Mouse (Mus musculus) splenic B cell, adult 2 months (primary cell): ENCODE results near the gene Vps13a.
"Not testable (repeated sequence)": the region's sequence is repeated elsewhere in the genome, so short reads cannot be mapped to it uniquely, and the experiment has no call there.

Source experiments
- DNase-seq: peaks from one replicate; pipeline ENCODE4 v3.0.0-alpha.2; 2011; ENCODE audit warnings: low read depth, low spot score
- H3K27me3 ChIP-seq: 2 replicates; pipeline ENCODE4 v1.6.1; 2012; ENCODE audit warnings: mild to moderate bottlenecking, low read length, moderate library complexity, mixed read lengths; ENCODE audit not compliant: control insufficient read depth, poor library complexity, insufficient read depth, severe bottlenecking
- H3K36me3 ChIP-seq: 2 replicates; pipeline ENCODE4 v1.6.1; 2012; ENCODE audit warnings: mild to moderate bottlenecking, low read length, moderate library complexity, mixed read lengths; ENCODE audit not compliant: control insufficient read depth, poor library complexity, insufficient read depth, severe bottlenecking

Vps13a gene

DNA sequence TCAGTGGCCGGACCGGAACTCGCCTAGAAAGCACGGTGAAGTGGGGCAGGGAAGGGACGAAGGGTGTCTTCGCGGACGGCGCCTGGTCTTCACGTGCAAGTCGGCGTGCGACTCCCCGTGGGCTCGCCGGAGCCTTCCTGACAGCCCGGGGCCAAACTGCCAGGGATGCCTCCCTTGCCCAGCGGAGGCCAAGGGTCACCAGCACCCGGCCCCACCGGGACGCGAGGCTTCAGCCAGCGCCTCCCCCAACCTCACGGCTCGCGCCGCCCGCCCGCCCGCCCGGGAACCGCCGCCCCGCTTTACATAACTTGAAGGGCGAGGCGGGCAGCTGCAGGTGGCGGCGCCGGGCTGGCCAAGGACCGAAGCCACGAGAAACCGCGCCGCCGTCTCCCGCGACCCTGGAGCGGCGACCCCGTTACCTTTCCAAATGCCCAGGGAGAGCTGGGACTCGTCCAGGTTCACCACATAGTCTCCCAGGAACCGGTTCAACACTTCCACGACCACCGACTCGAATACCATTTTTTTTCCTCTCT lies 416 bp downstream of the Vps13a start:
- DNase-seq, result peak; percentile 50
- no peaks in the 10 kb centered on the region for H3K36me3 ChIP-seq
- no peaks in the 10 kb centered on the region for H3K27me3 ChIP-seq

- Histone ChIP-seq H3K27me3 (no peaks in the 10 kb centered on the region), H3K36me3 (no peaks in the 10 kb centered on the region)
- DNase-seq, result no peak
Observed at GRCm38 (mm10) chr19:16779786-16780185, 947 bp downstream of the Vps13a start.

GRCm38 (mm10) chr19:16779281-16779680 lies 1.5 kb downstream of the Vps13a start:
- Histone ChIP-seq H3K36me3 (no peaks in the 10 kb centered on the region), H3K27me3 (no peaks in the 10 kb centered on the region)
- no peak for DNase-seq

DNA sequence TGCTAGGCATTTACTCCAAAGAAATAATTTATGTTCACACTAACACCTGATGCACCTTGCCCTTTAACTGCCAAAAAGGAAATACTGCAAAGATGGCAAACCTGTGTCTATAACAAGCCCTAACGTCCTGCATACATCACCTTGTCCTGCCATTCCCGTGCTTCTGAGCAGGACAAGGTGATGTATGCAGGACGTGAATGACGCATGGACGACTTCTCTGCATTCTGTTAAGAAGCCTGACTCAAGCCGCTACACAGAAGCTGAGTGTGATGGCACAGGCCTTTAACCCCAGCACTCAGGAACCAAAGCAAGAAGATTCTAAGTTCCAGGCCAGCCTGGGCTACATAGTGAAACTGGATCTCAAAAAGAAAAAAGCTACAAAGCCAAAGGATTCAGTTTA lies 2.2 kb downstream of the Vps13a start:
- no peaks in the 10 kb centered on the region for H3K36me3 ChIP-seq
- DNase-seq, result no peak
- H3K27me3 ChIP-seq, result no peaks in the 10 kb centered on the region

- no peak for DNase-seq
- Histone ChIP-seq H3K36me3 (no peaks in the 10 kb centered on the region), H3K27me3 (no peaks in the 10 kb centered on the region)
Observed at GRCm38 (mm10) chr19:16777901-16778300, 2.8 kb downstream of the Vps13a start.

DNA sequence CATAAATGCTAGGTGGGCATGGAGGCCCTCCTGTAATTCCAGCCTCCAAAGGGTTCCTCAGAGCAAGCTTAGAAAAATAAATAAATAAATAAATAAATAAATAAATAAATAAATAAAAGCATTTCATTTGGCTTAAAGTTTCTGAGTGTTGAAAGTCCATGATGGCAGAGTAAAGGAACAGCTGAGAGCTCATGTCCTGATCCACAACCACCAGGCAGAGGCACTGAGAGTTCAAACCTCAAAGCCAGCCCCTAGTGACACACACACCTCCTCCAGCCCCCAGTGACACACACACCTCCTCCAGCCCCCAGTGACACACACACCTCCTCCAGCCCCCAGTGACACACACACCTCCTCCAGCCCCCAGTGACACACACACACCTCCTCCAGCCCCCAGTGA lies 3.3 kb downstream of the Vps13a start:
- DNase-seq, H3K36me3 ChIP-seq, H3K27me3 ChIP-seq: not testable (repeated sequence)

DNA sequence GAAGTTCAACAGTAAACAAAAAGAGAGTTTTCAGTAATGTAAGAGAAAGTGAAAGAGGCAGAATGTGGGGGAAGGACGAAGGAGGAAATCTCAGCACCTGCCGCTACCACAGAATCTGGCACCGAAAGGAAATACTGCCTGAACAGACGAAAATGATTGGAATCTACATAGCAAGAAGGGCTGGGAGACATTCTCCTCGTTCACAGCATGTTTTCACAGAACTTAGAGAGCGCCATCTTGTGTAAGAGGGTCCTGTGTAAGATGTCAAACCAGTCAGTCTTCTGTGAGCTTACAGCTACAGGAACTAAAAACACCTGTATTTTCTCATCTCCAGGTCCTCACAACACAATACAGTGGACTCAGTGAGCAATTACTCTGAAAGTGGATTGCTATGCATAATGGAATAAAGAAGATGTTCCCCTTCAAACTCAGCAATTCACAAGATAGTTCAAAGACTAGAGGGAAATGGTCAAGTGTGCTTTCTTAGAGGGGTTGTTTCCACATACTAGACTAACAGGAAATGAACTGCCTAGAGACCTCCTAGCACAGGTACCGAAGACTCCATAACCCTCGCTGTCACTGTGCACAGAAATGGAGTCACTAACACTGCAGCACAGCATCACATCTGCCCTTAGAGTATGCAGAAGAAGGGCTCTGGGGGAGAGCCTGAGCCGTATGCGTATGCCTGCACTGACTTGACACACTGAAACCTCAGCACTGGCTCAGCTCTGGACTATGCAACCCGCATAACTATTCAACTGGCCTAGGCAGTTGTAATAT lies 7.3 kb downstream of the Vps13a start:
- Histone ChIP-seq H3K27me3 (no peaks in the 10 kb centered on the region), H3K36me3 (no peaks in the 10 kb centered on the region)
- peak; percentile 48 for DNase-seq

DNA sequence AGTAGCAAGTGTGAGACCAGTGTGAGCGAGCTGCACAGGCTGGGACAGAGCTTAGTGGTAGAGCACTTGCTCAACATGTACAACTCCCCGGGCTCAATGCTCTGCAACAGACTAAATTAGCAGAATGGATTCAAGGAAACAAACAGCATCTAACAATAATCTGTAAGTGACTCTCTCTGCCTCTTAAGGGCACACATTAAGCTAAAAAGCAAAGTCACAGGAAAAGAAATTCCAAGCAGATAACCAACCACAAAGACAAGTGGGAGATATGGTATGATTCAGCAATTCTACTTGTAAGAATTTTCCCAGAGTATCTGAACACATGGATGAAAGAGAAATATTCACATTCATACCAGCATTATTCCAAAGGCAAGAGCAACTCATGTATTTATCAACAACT lies 13.3 kb downstream of the Vps13a start:
- DNase-seq, result no peak
- no peaks in the 10 kb centered on the region for H3K36me3 ChIP-seq
- no peaks in the 10 kb centered on the region for H3K27me3 ChIP-seq

GRCm38 (mm10) chr19:16757439-16757838 lies 23.3 kb downstream of the Vps13a start:
- not testable (repeated sequence) for H3K36me3 ChIP-seq, DNase-seq, H3K27me3 ChIP-seq

DNA sequence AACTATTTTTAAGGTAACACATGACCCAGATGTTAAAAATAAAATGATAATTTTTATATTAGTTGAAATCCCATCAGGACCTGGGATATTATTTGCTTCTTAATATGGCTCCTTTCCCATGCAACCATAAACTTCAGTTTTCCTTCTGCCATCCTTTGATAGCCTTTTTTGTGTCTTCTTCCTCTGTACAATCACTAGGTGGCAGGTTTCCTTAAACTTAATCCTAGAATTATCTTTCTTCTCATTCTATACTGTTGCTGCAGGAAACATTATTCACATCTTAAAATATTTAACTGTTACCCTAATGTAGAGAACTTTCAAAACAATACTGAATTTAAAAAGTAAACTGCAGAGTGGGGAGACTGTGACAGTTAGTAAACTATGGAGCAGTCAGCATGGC lies 24.9 kb downstream of the Vps13a start:
- DNase-seq, result no peak
- H3K36me3 ChIP-seq, result peaks cover 3% of the 10 kb centered on the region; the same call in 1 of the 2 replicates
- no peaks in the 10 kb centered on the region for H3K27me3 ChIP-seq

DNA sequence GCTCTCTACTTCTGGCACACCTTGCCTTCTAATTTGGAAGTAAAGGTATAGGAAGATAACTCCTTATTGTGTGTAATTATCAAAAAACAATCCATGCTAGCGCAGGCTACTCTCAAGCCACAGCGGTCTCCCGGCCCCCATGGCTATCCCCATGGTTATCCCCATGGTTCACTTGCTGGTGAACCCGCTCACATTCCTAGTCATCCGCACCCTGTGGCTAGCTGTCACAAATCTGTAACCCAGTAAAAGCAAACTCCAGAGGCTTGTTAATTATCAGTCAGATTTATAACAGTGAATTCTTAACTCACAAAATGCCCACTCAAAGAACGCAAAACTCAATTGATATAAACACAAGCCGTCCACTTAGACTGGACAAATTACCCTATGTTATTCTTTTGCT lies 25.5 kb downstream of the Vps13a start:
- peaks cover 3% of the 10 kb centered on the region; the same call in 1 of the 2 replicates for H3K36me3 ChIP-seq
- no peaks in the 10 kb centered on the region for H3K27me3 ChIP-seq
- no peak for DNase-seq

DNA sequence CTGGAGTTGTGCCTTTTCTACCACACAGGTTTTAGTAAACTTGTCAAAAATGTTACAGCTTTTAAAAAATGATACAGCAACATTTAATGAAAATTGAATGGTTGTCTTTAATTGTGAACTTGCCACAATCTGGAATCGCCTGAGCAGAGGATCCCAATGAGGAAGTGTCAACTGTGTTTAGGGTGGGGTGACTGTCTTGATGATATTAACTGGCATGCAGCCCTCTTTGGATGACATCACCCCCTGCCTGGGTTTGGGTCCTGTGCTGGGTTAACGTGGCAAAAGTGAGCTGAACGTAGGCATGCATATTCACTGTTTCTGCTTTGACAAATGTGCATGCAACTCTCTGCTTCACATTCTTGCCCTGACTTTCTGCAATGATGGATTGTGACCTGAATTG lies 27.6 kb downstream of the Vps13a start:
- Histone ChIP-seq H3K36me3 (peaks cover 3% of the 10 kb centered on the region; the same call in 1 of the 2 replicates), H3K27me3 (no peaks in the 10 kb centered on the region)
- DNase-seq, result no peak

DNA sequence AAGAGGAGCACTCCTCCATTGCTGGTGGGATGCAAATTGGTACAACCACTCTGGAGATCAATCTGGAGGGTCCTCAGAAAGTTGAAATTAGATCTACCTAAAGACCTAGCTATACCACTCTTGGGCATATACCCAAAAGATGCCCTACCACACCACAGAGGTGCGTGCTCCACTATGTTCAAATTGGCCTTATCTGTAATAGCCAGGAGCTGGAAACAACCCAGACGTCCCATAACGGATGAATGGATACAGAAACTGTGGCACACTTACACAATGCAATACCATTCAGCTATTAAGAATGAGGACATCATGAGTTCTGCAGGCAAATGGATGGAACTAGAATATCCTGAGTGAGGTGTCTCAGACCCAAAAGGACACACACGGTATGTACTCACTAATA lies 43.9 kb downstream of the Vps13a start:
- no peaks in the 10 kb centered on the region for H3K27me3 ChIP-seq
- no peak for DNase-seq
- peaks cover 2% of the 10 kb centered on the region; the same call in 1 of the 2 replicates for H3K36me3 ChIP-seq

GRCm38 (mm10) chr19:16728729-16729128 lies 52.0 kb downstream of the Vps13a start:
- Histone ChIP-seq H3K36me3 (no peaks in the 10 kb centered on the region; the same call in 1 of the 2 replicates), H3K27me3 (no peaks in the 10 kb centered on the region)
- peak; percentile 9 for DNase-seq

DNA sequence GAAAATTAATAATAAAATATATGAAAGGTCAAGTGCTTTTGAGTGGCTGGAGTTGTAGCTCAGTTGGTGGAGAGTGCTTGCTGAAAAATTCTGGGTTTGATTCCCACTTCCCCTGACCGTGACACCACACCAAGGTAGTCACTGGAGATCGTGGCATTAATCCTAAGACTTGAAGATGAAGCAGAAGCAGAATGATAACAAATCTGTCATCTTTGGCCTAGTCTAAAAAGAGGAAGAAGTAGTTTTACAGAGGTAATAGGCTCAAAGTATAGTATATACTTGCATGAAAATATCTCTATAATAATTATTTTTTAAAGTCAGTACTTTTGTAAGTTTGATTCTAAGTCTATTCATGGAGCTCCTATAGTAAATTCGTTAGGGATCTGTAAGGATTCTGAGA lies 65.5 kb downstream of the Vps13a start:
- Histone ChIP-seq H3K36me3 (0 out of 2 replicates have a peak, but pooled peaks cover 3% of the 10 kb centered on the region), H3K27me3 (no peaks in the 10 kb centered on the region)
- no peak for DNase-seq
